Mouse (Mus musculus): ENCODE measurements at regions not wholly inside any gene's neighbourhood (a gene's known extent, or its start where the extent isn't known, plus 50 kb on each side); places are given as distances from the start of the nearest gene placed in this dataset.

DNA sequence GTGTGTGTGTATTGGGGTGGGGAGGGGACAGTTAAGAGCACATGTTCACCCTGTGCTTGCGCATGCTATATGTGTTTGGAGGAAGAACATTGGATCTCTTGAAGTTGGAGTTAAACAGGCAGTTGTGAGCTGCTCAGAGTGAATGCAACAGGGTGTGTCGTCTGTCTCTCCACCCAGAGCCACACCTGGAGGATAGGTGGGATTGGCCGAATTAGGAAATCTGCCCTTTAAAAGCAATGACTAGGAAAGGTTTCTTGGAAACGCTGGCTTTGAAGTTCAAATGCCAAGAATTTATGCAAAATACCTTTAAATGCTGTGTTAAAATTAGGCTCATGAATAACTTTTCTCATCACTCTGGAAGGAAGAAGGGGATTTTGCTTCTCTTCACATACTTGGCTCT lies 436.9 kb downstream of the Ofcc1 start:
- TF ChIP-seq MYC (IDR thresholded peaks at IDR 0.05; ENCODE audit: low read depth, low read length) (no peak), POLR2A (IDR thresholded peaks at IDR 0.05; ENCODE audit: control insufficient read depth in 1 of 2, insufficient read depth in 1 of 2, low read depth in 1 of 2, low read length in 2 of 2, poor library complexity in 1 of 2) (no peak), POLR2AphosphoS2 (IDR thresholded peaks at IDR 0.05; ENCODE audit: low read length) (no peak), CTCF (IDR thresholded peaks at IDR 0.05 in 2 of 3, conservative IDR thresholded peaks at IDR 0.05 in 1 of 3; ENCODE audit: control insufficient read depth in 1 of 3, insufficient read depth in 1 of 3, low read depth in 2 of 3, low read length in 3 of 3, poor library complexity in 1 of 3, severe bottlenecking in 1 of 3) (no peak), EP300 (IDR thresholded peaks at IDR 0.05; ENCODE audit: low read depth in 1 of 2, low read length in 2 of 2) (no peak), HCFC1 (IDR thresholded peaks at IDR 0.05; ENCODE audit: low read depth, low read length) (no peak), JUND (IDR thresholded peaks at IDR 0.05; ENCODE audit: low read depth, low read length) (no peak), TCF12 (IDR thresholded peaks at IDR 0.05; ENCODE audit: low read depth, low read length) (no peak), MAX (IDR thresholded peaks at IDR 0.05; ENCODE audit: low read length) (no peak), GATA1 (IDR thresholded peaks at IDR 0.05; ENCODE audit: low read depth, low read length) (no peak), E2F4 (IDR thresholded peaks at IDR 0.05; ENCODE audit: borderline replicate concordance, low read depth, low read length) (no peak), CHD2 (IDR thresholded peaks at IDR 0.05; ENCODE audit: low read length) (no peak)

All from MEL (cell line).